Mouse (Mus musculus) heart, embryonic 14.5 days (tissue): Measurements from ENCODE around the gene Spen. TPM values are rescaled to one million over a fixed set of nuclear protein-coding genes. Genes with fewer than 3 reads are reported as not detected.

Source experiments
- ATAC-seq: fragments of 200-750 bp; cut with Nextera tagmentation; 2 replicates; pipeline ENCODE4 v1.8.0; 2017; ENCODE audit warnings: low read depth, moderate TSS enrichment; ENCODE audit not compliant: insufficient number of reproducible peaks, insufficient read depth, low FRiP score
- H3K27ac ChIP-seq, 2 experiments: fragments of 200-500 bp in 1 of 2; fragments of 300-500 bp in 1 of 2; sonication (generic) in 1 of 2; replicated peaks in 1 of 2; 2 replicates each; pipeline ENCODE4 v1.5.1; 2012 to 2014; ENCODE audit warnings: low read depth in 2 of 2, low read length in 2 of 2, control low read depth in 1 of 2, mild to moderate bottlenecking in 1 of 2, mixed read lengths in 1 of 2; ENCODE audit not compliant: control insufficient read depth in 1 of 2, insufficient read depth in 1 of 2
- H3K27me3 ChIP-seq: fragments of 300-500 bp; sonication (generic); 2 replicates; pipeline ENCODE4 v1.6.1; 2014; ENCODE audit warnings: mild to moderate bottlenecking, low read length, control low read depth; ENCODE audit not compliant: control insufficient read depth, insufficient read depth
- H3K36me3 ChIP-seq: fragments of 300-500 bp; sonication (generic); 2 replicates; pipeline ENCODE4 v1.6.1; 2014; ENCODE audit warnings: mild to moderate bottlenecking, control low read depth, low read length, mixed read lengths; ENCODE audit not compliant: control insufficient read depth, insufficient read depth
- H3K4me1 ChIP-seq, 2 experiments: fragments of 200-500 bp in 1 of 2; fragments of 300-500 bp in 1 of 2; sonication (generic) in 1 of 2; 2 replicates each; pipeline ENCODE4 v1.6.1; 2012 to 2014; ENCODE audit warnings: low read length in 2 of 2, control low read depth in 1 of 2, mixed read lengths in 1 of 2; ENCODE audit not compliant: control insufficient read depth in 2 of 2, insufficient read depth in 2 of 2
- H3K4me2 ChIP-seq: fragments of 300-500 bp; sonication (generic); 2 replicates; pipeline ENCODE4 v1.6.1; 2014; ENCODE audit warnings: mild to moderate bottlenecking, low read length
- H3K4me3 ChIP-seq, 2 experiments: fragments of 200-500 bp in 1 of 2; fragments of 300-500 bp in 1 of 2; sonication (generic) in 1 of 2; 2 replicates each; pipeline ENCODE4 v1.5.1; 2012 to 2014; ENCODE audit warnings: low read length in 2 of 2, mild to moderate bottlenecking in 2 of 2, control low read depth in 1 of 2, low read depth in 1 of 2, moderate library complexity in 1 of 2; ENCODE audit not compliant: control insufficient read depth in 1 of 2, insufficient read depth in 1 of 2
- H3K9ac ChIP-seq: fragments of 300-500 bp; sonication (generic); 2 replicates; pipeline ENCODE4 v1.6.1; 2014; ENCODE audit warnings: mild to moderate bottlenecking, low read length
- H3K9me3 ChIP-seq: fragments of 300-500 bp; sonication (generic); 2 replicates; pipeline ENCODE4 v1.6.1; 2016; ENCODE audit warnings: low read length, control low read depth; ENCODE audit not compliant: control insufficient read depth
- WGBS: fragments of 180-500 bp; shearing (Covaris S2); extraction: QIAGEN DNeasy Blood & Tissue Kit; methylation state at CpG from one replicate; pipeline ENCODE4 v1.1.7; 2014; 5-methylcytosine and 5-hydroxymethylcytosine counted together
- polyA plus RNA-seq: library from polyadenylated mRNA; unstranded; fragments of >200 nt; fragmentation: Nextera tagmentation; extraction: Ambion mirVana; gene quantifications from 2 replicates; pipeline ENCODE4 v1.2.1, GENCODE M21; 2014

The Spen gene
- polyA plus RNA-seq, 1 experiment from 2014 or later, result 9.6 TPM

GRCm38 (mm10) chr4:141446211-141446610 lies 92.2 kb downstream of the Spen start:
- no peak overlapping the region for H3K4me2 ChIP-seq

GRCm38 (mm10) chr4:141445328-141445720 lies 93.1 kb downstream of the Spen start:
- peak overlapping the region; percentile 98 for H3K9ac ChIP-seq
- peaks cover 26% of the 10 kb centered on the region for H3K36me3 ChIP-seq
- no peaks in the 10 kb centered on the region for H3K9me3 ChIP-seq
- no peak for ATAC-seq
- no peaks in the 10 kb centered on the region for H3K27me3 ChIP-seq
- H3K4me1 ChIP-seq, result peaks cover 7 to 21% of the 10 kb centered on the region in 2 experiments
- WGBS, result 14% methylated on average over 14 of the region's 14 CpGs
- H3K4me2 ChIP-seq, result peak overlapping the region; percentile 73
- no peak overlapping the region; a peak in 1 of 4 replicates for H3K27ac ChIP-seq
- H3K4me3 ChIP-seq, result peak overlapping the region; percentile 85 to 100

More at GRCm38 (mm10) chr4:141446211-141446610, 92.2 kb downstream of the Spen start:
- Histone ChIP-seq H3K4me1 (peaks cover 7 to 21% of the 10 kb centered on the region in 2 experiments), H3K27ac (no peak overlapping the region), H3K4me3 (no peak overlapping the region), H3K36me3 (peaks cover 31% of the 10 kb centered on the region), H3K27me3 (no peaks in the 10 kb centered on the region), H3K9me3 (no peaks in the 10 kb centered on the region), H3K9ac (no peak overlapping the region)
- WGBS, result 60% methylated on average over 7 of the region's 7 CpGs
- no peak for ATAC-seq

GRCm38 (mm10) chr4:141444451-141445327 lies 93.7 kb downstream of the Spen start, which contains the start of gene Zbtb17:
Zbtb17 (plus strand) TSS chr4:141444654.
- ATAC-seq, result peak; percentile 84
- Histone ChIP-seq H3K4me2 (peak within 1 kb of the TSS; percentile 73), H3K36me3 (peaks cover 25% of the 10 kb centered on the region), H3K9ac (peak within 1 kb of the TSS; percentile 98), H3K27me3 (no peaks in the 10 kb centered on the region), H3K4me1 (peaks cover 7 to 21% of the 10 kb centered on the region in 2 experiments), H3K27ac (peak within 1 kb of the TSS; percentile 29 to 84; a peak in 3 of 4 replicates), H3K4me3 (peak within 1 kb of the TSS; percentile 85 to 100), H3K9me3 (no peaks in the 10 kb centered on the region)
- WGBS, result under 1% methylated on average over 67 of the region's 102 CpGs

- peak overlapping the region; percentile 98 for H3K9ac ChIP-seq
- H3K4me1 ChIP-seq, result peaks cover 7 to 21% of the 10 kb centered on the region in 2 experiments
- H3K9me3 ChIP-seq, result no peaks in the 10 kb centered on the region
- peak overlapping the region in 1 of 2 experiments; percentile 84; a peak in 2 of 4 replicates for H3K27ac ChIP-seq
- no peak for ATAC-seq
- peak overlapping the region; percentile 85 to 100 for H3K4me3 ChIP-seq
- WGBS, result 34% methylated on average over 11 of the region's 11 CpGs
- no peaks in the 10 kb centered on the region for H3K27me3 ChIP-seq
- peak overlapping the region; percentile 73 for H3K4me2 ChIP-seq
- peaks cover 19% of the 10 kb centered on the region for H3K36me3 ChIP-seq
Observed at GRCm38 (mm10) chr4:141443641-141444429, 94.6 kb downstream of the Spen start.

DNA sequence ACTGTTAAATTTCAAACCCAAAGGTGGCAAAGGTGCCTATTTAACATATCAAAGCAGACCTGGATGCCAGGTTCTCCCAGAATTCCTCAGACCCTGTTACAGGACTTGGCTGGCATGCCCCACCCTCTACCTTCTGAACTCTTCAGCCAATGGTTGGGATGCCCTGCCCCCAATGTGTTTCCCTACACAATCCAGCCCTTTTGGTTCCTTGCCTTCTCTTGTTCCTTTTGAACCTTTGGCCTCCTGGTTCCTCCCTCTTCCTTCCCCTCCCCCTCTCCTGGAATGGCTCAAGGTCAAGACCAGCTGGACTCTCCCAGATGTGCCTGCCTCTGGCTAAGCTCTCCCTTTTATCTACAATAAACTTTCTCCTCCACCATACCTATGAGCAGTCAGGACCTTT lies 97.5 kb downstream of the Spen start:
- ATAC-seq, result no peak
- no peak overlapping the region for H3K4me2 ChIP-seq
- H3K27me3 ChIP-seq, result no peaks in the 10 kb centered on the region
- H3K36me3 ChIP-seq, result no peaks in the 10 kb centered on the region
- H3K27ac ChIP-seq, result no peak overlapping the region
- no peak overlapping the region for H3K9ac ChIP-seq
- H3K9me3 ChIP-seq, result no peaks in the 10 kb centered on the region
- H3K4me3 ChIP-seq, result no peak overlapping the region
- H3K4me1 ChIP-seq, result peaks cover 7 to 19% of the 10 kb centered on the region in 2 experiments

GRCm38 (mm10) chr4:141439083-141439803 lies 99.2 kb downstream of the Spen start:
- no peak for ATAC-seq
- no peak overlapping the region for H3K4me2 ChIP-seq
- no peak overlapping the region for H3K27ac ChIP-seq
- no peaks in the 10 kb centered on the region for H3K36me3 ChIP-seq
- H3K4me3 ChIP-seq, result no peak overlapping the region
- no peaks in the 10 kb centered on the region for H3K9me3 ChIP-seq
- no peaks in the 10 kb centered on the region for H3K27me3 ChIP-seq
- H3K9ac ChIP-seq, result no peak overlapping the region
- WGBS, result 69% methylated on average over 12 of the region's 12 CpGs
- H3K4me1 ChIP-seq, result peaks cover 3 to 11% of the 10 kb centered on the region in 2 experiments; a peak in 3 of 4 replicates

DNA sequence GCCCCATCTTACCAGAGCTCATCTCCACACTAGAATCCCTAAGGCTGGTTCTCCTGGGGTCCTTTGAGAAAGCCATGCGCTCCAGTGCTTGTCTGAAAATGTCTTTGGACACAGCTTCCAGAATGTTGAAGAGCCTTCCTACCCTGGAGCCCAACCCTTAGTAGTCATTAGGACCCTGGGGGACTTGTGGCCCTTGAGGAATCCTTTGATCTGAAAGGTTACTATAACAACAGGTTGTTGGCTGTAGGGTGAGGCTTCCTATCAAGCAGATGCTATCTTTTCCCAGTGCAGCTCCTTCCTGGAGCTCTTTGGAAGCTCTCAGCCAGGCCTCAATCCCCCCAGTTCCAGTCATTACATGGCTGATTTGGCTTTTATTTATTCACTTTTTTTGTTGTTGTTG lies 102.4 kb downstream of the Spen start, which contains the start of gene Srarp:
Gene Srarp, minus strand, starts transcription at position 132 of the 400 bp plus-strand sequence.
- no peaks in the 10 kb centered on the region for H3K27me3 ChIP-seq
- H3K9ac ChIP-seq, result no peak within 1 kb of the TSS
- no peaks in the 10 kb centered on the region for H3K36me3 ChIP-seq
- H3K4me1 ChIP-seq, result no peaks in the 10 kb centered on the region; a peak in 1 of 4 replicates
- H3K4me2 ChIP-seq, result no peak within 1 kb of the TSS
- WGBS, result 68% methylated on average over 1 of the region's 1 CpGs
- ATAC-seq, result no peak
- H3K27ac ChIP-seq, result no peak within 1 kb of the TSS
- no peak within 1 kb of the TSS for H3K4me3 ChIP-seq
- H3K9me3 ChIP-seq, result no peaks in the 10 kb centered on the region
